ENCODE assay signal across 1 mouse cellular context in the genomic region with DNA sequence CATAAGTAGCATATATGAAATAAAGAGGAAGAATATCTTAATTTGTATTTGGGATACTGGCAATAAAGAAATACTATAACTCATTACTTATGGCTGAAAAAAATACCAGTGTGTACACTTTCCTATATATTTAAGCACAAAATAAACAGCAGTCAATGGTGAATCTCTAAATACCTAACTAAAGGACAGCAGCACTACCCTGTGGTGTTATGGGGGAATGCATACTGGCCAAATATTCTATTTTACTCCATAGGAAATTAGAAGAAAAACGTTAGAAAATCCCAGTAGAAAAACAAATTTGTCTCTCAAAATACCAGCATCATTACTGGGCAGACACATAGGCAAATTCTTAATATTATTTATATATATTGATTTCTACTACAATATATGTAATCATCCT.
TF ChIP-seq lines count a peak whose summit lies in the region.

No protein-coding gene starts in this region.

TF ChIP-seq in ES-E14, 5 proteins besides CTCF, POLR2A, EP300 and RAD21:
- peak; percentile 36; the same call in 1 of the 2 replicates for TF ChIP-seq ZC3H11A (IDR thresholded peaks at IDR 0.05; ENCODE audit: borderline replicate concordance, low read depth, low read length)
- TF ChIP-seq CHD2 (IDR thresholded peaks at IDR 0.05; ENCODE audit: low read depth, low read length) = no peak
- no peak for TF ChIP-seq ZNF384 (IDR thresholded peaks at IDR 0.05; ENCODE audit: low read depth, low read length)
- TF ChIP-seq MAFK (IDR thresholded peaks at IDR 0.05; ENCODE audit: insufficient read depth, low read depth, low read length) = no peak
- TF ChIP-seq HCFC1 (IDR thresholded peaks at IDR 0.05; ENCODE audit: borderline replicate concordance, insufficient read depth, low read length) = no peak
